Mouse (Mus musculus) brain, embryonic 18.5 days (tissue): ENCODE measurements around the gene Anapc7.
"Not testable (repeated sequence)": the region's sequence is repeated elsewhere in the genome, so short reads cannot be mapped to it uniquely, and the experiment has no call there.

Experiments used
- DNase-seq: peaks from one replicate; pipeline ENCODE4 v3.0.0-alpha.2; 2012; ENCODE audit warnings: low read depth, low spot score

Anapc7 gene

DNA sequence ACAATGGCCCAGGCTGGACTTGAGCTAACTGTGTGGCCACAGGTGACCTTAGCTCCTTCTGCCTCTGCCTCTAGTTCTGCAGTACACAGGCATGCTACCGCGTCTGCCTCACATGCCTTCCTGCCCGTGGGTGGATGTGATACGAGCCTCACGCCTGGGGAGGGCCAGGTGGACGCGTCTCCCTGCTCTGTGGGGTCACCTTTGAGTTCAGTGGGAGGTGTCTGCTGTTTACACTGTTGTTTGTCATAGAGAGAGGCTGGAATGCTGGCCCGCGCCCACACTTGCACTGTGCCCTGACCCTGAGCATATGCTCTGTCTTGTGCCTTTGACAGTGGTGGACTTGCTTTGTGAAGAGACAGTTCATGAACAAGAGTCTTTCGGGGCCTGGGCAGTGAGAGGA, 16.0 kb upstream of the Anapc7 start:
- DNase-seq, result no peak

DNA sequence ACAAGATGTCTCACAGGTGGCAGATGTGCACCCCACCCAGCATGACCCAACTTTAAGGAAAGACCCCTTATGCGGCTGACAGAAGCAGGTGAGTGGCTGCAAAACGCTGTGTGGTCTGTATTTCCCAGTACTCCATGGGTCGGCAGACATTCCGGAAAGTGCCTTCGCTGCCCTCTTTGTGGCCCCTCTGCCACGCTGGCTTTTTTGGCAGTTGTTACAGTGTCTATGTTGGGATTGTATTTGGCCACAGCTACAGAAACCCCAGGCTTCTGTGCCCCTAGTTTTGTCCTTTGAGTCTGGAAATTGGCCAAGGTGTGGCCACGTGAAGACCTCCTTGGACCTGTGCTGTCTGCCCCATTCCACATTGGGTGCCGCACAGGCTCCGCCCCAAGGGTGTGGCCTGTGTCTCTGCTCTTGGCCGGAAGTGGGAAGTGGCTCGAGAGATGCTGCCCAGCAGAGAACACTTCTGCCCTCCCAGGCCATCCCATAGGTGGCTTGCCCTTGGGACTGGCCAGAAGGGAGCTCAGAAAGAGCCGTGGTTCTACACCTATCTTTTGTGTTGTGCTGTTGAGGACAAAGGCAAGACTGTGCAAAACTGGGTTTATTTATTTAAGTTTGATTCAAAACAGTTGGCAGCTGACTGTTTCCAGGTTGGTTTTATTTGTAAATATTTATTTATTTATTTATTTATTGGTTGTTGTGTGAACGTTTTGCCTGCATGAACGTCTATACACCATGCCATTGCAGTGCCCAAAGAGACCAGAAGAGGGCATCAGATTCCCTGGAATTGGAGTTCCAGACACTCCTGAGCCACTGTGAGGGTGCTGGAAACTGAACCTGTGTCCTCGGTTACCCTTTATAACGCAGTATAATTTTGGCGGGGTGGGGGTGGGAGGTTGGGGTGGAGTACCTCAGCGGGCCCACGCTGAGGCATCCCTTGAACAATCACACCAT, 11.5 kb upstream of the Anapc7 start:
- DNase-seq, result no peak

DNA sequence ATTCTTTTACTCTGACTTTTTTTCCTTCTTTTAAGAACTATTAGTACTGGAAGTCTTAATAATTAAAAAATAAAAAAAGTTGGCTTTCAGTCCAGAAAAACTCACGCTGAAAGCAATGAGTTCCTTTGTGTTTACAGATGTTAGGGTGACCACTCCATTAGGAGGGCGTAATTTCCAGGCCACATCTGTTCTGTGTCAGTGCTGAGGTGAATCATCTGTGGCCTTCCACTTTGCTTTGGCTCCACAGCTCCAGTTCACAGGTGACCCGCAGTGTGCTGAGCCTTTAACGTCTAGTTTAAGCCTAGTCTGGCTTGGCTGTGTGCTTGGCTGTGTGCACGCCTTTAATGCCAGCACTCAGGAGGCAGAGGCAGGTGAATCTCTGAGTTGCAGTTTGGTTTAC, 9.6 kb upstream of the Anapc7 start:
- DNase-seq, result no peak

DNA sequence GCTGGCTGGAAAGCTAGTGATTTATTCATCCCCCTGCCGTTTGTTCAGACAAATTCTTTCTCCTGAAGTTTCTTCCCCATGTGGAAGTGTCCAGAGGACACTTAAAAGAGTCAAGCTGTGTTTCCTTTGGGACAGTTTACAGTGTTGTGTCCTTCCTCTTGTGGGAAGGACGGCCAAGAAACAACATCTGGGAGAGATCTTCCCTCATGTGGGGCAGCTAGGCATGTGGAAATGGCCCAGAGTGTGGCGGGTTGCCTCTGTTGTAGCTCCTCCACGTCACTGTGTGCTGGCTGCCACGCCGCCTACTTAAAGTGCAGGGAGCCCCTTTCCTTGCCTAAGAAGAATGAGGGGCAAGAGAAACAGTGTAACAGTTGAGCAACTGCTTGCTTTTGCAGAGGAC, 8.7 kb upstream of the Anapc7 start:
- DNase-seq, result no peak

DNA sequence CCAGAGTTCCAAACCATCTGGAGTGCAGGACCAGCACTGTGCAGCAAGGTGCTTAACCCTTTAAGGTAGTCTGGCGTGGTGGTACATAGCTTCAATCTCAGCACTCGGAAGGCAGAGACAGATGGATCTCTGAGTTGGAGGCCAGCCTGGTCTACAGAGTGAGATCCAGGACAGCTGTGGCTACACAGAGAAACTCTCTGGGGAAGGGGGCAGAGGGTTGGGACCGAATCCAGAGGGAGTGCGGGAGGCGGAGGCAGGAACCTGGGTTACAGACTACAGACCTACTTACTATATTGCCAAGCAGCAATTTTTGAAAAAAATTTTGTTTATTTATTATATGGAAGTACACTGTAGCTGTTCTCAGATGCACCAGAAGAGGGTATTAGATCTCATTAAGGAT, 7.1 kb upstream of the Anapc7 start:
- DNase-seq, result no peak

DNA sequence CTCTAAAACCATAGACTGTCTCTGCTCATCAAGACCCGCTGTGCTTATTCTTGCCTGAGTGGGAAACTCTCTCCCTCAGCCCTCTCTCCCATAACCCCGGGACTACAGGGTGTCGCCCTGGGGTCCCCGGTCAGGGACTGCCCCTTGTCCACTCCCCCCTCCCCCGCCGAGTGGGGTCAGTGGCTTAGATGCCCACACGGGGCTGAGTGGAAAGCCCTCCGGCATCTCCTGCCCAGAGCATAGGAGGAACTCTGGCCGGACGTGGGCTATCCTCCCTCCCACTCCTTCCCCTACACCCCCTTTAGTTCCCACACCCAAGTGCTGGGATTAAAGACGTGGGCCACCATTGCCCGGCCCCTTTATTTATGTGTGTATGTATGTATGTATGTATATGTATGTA, 6.0 kb upstream of the Anapc7 start:
- DNase-seq, result no peak

DNA sequence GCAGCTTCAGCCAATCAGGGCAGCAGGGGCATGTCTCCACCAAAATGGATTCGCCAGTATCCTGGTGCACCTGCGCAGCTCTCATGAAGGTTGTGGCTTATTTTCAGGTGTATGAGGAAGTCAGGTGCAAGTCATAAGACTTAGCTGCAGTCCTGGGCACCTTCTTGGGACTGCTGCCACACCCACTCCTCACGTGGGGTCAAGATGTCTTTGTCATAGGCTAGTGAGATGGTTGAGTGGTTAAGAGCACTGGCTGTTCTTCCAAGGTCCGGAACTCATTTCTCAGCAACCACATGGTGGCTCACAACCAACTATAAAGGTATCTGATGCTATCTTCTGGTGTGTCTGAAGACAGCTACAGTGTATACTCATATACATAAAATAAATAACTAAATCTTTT, 817 bp upstream of the Anapc7 start:
- not testable (repeated sequence) for DNase-seq

DNA sequence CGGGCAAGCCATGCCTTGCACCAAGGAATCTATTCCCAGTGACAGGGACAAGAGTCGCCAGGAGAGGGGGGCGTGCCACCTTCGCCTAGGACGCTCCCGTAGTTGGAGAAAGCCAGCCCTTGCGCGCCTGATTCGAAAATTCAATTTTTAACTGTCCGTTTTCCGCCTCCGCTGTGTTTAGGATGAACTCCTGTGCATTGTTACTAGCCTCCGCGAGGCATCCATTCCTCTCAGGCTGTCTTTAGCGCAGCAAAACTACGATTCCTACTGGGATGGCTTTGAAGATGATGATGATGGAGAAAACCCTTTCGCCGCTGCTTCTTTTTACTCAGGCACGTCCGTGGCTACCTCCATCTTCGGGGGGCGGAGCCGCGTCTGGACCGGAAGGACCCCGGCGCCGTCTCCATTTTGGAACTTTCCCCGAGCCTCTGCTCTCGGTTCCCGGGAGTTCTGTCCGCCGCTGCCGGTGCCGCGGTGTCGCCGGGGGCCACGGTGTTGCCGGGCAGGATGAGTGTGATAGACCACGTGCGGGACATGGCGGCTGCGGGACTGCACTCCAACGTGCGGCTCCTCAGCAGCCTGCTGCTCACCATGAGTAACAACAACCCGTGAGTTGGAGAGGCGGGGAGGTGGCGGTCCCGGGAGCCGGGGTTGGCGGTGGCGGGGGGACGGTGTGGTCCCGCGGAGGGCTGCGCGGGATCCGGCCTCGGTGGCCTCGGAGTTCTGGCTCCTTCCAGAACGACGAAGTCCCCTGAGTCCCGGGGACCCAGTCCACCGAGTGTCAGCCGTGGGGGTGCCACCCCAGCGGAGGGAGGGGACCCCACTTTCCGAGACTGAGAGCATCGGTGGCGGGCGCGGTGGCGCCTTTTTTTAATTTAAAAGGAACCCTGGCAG, 825 bp downstream of the Anapc7 start:
- peak; percentile 80 for DNase-seq

DNA sequence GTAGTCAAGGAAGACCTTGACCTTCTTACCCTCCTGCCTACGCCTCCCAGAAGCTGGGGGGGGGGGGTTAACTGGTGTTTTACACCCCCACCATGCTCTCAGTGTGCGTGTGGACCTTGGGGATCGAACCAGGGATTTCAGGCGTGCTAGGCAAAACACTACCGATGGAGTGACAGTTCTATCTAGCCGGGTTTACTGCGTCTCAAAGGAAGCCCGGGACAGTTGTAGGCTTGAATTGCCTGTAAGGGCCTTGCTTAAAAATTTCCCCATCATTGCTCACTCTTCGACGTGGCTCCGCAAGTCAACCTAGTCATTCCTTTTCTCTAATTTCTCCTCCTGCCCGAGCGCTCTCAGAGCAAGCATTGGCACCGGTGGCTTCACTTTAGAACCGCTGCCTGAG, 1.6 kb downstream of the Anapc7 start:
- no peak for DNase-seq

DNA sequence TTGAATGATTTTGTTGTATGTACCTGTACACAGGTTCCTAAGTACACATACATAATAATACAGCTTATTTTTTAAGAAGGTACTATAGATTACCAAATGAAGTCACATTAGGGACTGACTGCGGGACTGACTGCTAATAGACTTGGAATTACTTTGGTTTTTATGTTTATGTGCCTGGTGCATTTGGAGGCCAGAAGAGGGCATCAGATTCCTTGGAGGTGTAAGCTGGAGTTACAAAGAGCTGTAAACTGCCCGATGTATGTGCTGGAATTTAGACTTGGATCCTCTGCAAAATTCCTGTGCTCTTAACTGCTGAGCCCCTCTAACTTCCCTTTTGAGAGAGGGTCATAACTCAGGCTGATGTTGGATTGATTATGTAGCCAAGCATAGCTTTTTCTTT, 4.1 kb downstream of the Anapc7 start:
- DNase-seq, result no peak

DNA sequence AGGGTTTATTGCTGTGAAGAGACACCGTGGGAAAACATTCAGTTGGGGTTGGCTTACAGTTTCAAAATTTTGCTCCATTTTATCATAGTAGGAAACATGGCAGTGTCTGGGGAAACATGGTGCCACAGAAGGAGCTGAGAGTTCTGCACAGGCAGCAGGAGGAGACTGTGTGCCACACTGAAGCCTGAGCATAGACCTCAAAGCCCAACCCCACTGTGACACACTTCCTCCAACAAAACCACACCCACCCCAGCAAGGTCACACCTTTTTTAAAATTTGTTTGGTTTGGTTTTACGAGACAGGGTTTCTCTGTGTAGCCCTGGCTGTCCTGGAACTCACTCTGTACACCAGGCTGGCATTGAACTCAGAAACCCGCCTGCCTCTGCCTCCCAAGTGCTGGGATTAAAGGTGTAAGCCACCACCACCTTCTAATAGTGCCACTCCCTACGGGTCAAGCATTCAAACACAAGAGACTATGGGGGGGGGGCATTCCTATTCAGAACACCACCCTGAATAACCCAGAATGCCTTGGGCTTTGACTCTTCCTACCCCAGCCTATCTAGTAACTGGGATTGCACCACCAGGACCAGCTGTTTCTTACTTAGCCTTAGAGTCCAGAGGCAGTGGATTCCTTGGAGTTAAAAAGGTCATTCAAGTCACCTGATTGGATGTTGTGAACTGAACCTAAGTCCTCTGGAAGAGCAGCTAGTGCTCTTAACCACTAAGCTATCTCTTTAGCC, 8.7 kb downstream of the Anapc7 start:
- no peak for DNase-seq

DNA sequence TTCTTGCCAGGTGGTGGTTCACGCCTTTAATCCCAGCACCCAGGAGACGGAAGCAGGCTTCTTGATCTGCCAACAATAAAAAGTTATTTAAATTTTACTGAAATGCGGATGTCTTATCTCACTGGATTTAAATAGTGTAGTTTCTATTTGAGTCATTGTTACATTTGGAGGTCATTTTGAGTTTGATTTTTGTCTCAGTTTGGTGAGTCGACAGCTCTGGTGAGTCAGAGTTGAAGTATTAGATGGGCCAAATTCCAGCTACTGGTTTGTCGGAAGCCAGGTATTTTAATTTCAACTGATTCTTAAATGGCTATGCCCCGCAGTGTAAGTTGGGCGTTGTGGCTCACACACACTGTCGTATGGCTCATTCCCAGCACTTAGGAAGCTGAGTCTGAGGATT, 9.7 kb downstream of the Anapc7 start:
- no peak for DNase-seq

DNA sequence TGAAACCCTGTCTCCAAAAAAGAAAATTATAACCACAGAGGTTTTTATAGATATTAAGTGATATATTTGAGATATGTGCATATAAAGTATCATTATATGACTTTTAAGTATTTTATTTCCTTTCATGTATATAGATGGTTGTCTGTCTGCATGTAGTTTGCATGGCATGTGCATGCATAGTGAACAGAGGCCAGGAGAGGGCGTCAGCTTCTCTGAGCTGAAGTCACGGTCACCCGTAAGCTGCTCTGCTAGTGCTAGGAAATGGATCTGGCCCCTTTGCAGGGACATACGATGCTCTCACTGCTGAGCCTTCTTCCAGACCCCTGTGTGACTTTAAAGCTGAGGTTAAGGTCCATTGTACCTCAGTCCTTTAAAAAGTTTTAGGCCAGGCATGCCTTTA, 13.0 kb downstream of the Anapc7 start:
- no peak for DNase-seq

DNA sequence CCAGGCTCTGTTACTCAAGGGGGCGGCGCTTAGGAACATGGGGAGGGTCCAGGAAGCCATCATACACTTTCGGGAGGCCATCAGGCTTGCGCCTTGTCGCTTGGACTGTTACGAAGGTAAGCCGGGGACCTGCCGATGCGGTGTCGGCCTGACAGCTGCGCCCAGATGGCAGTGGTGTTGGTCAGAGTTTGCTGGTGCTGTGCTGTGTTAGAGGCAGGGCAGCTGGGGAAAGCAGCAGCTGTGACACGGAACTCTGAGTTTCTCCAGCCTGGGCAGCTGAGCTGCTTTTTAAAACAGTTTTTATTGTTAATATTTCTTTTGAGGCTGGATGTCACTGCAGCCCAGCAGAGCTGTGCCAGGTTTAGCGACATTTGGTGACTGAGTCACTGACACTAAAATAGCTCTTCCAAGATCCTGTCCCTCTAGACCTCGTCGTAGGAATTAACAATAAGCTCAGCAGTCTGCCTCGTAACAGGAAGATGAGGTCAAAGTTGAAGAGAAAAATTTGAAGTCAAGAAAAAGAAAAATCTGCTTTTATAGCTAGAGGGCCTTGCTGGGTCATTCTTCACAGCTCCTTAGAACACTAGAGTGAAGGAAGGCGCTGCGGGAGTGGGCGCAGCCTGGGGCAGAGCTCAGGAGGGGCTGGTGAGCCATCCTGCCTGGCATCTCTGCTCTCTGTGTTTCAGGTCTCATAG, 18.1 kb downstream of the Anapc7 start:
- DNase-seq, result no peak

DNA sequence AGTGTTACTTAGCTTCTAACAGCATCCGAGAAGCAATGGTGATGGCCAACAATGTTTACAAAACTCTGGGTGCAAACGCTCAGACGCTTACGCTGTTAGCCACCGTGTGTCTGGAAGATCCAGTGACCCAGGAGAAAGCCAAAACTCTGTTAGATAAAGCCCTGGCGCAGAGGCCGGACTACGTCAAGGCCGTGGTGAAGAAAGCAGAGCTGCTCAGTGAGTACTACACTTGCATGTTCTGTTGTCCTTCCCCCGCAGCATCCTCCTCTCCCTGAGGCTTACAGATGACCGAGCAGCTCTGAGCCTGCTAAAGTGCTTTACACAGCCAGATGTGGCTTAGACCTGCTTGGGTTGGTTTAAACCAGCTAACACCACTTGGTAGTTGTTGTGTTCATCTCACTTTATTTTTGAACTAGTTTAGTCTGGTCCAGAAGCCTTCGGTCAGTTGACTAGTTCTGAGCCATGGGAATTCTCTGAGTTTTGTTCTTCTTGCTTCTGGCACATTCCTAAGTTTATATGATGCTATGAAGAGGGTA, 18.7 kb downstream of the Anapc7 start:
- no peak for DNase-seq

DNA sequence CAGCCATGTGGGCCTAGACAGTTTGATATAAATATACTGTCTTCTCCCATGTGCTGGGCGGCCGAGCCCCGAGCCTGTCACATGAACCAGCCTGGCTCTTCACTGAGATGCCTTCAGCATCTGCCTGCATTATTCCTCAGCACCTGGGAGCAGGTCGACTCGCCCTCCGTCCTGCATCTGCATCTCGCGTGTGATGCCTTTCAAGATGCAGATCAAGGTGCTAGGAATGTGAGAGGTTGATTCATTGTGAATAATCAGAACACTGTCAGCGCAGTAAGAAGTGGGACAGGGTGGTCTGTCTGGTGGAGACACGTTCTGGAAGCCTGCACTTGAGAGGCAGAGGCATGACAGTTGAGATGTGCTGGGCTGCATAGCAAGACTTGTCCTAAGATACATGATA, 23.0 kb downstream of the Anapc7 start:
- no peak for DNase-seq

DNA sequence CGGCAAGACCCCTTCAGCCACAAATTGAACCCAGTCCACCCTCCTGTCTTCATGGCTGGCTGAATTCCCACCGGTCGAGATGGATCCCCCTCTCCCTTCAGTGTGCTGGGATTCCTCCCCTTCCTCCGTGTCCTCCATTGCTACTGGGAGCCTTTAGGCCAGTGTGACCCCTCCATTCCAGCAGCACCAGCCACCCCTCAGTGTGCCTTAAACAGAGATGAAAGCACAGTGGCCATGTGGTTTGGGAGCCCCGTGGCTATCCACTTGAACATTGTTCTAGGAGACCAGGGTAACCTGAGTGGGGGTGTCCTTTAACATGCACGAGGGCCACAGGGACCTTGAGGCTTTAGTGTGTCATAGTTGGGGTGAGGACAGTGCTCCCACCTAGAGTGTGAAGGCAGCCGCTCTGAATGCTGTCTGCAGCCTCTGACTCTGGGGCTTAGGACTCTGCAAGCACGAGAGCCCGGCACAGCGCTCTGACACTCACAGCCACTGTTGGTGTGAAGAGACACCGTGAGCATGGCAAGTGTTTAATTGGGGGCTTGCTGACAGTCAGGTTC, 23.6 kb downstream of the Anapc7 start:
- no peak for DNase-seq

DNA sequence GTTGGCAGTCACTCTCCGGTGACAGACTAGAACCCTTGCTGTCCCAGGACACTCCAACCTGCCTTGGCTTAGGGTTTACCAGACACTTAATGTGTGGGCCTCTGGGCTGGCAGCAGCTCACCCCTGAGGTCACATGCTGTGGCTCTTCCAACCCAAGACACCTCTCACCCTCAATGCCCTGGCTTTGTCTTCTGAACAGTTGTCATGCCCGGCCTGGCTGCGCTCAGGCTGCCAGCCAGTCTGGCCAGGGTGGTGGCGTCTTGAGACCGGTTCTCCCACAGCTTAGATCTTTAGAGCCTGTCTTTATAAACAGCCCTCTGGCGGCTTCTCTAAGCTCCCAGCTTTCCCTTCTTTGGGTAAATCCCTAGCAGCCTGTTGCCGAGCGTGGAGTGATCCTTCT, 26.4 kb downstream of the Anapc7 start:
- no peak for DNase-seq

DNA sequence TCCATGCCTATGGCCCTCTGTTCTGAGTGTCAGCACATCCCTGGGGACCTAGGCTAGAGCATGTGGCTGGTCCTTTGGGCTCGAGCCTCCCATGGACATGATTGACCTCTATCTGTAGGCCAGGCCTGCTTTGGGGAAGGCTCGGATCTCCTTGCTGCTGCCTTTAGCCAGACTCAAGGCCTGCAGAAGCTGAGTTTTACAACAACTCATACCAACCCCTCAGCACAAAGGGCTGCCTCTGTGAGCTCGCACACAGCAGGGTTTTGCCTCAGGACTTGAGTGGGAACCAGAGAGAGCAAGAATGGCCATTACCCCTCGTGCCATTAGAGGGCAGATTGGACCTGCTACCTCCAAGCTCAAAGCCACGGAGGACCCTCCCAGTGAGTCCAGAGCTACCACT, 27.4 kb downstream of the Anapc7 start:
- no peak for DNase-seq

DNA sequence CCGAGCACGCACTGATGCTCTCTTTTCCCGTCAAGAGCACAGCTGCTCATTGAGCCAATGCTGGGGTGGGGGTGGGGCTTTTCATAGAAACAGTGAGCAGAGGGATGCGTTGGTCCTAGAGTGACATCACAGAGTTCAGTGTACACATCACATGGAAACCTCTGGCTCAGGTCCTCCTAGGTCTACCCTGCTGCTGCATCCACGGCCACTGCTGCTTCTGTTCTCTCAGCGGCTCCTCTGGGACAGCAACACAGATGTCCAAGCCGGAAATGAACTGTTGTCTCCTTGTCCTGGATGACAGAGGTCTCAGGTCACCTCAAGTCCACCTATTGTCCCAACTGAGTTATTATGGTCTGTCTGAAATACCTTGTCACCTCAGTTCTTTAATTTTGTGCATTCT, 28.5 kb downstream of the Anapc7 start:
- DNase-seq, result no peak

DNA sequence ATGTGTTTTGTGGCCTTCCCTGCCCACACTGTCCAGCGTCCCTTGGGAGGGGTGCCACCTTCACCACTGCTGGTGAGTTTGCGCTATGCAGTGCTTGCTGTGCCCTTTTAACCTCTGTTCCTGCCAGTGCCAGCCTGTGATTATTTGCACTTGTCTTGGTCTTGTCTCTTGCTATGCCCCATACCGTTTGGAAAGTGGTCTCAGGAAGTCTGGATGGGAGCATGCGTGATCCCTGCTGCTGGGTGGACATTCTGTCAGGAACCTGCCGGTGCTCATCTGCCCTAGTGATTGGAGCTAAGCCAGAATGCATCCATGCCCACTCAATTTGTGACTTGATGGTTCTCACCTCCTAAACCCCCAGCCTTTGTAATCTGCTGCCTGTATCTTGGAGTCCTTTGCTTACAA, 29.4 kb downstream of the Anapc7 start:
- DNase-seq, result no peak
